Mouse (Mus musculus): ENCODE results near the gene Mrpl22. TPM values are rescaled to one million over a fixed set of nuclear protein-coding genes. Genes with fewer than 3 reads are reported as not detected.
"Not testable (repeated sequence)": the region's sequence is repeated elsewhere in the genome, so short reads cannot be mapped to it uniquely, and the experiment has no call there.

The Mrpl22 gene
- polyA plus RNA-seq, 1 experiment from 2014 or later: 96.2 TPM

- 98% methylated on average over 2 of the region's 2 CpGs for WGBS
- H3K4me3 ChIP-seq (ENCODE audit: low read depth, low read length); H3K36me3 ChIP-seq (ENCODE audit: control insufficient read depth, insufficient read depth, low read length); ATAC-seq (ENCODE audit: low read depth); H3K27ac ChIP-seq (ENCODE audit: low read depth, low read length); H3K4me1 ChIP-seq (ENCODE audit: control insufficient read depth, insufficient read depth, low read length); H3K9ac ChIP-seq (replicated peaks; ENCODE audit: low read depth, low read length); H3K9me3 ChIP-seq (ENCODE audit: control insufficient read depth, low read length); H3K27me3 ChIP-seq (ENCODE audit: control insufficient read depth, insufficient read depth, low read length); H3K4me2 ChIP-seq (ENCODE audit: low read depth, low read length): not testable (repeated sequence)
These were observed 56.6 kb downstream of the Mrpl22 start for GRCm38 (mm10) chr11:58228021-58228420.

Other genes with a start within 250 kb of the Mrpl22 start
- 23.4 and 23.7 TPM in 2 replicates for gene Larp1, start 162.6 kb upstream of the Mrpl22 start, polyA plus RNA-seq (2014; fragmentation: Nextera tagmentation; extraction: Ambion mirVana)
- not detected in 2 replicates for gene Gm12248, start 78.5 kb upstream of the Mrpl22 start, polyA plus RNA-seq (2014; fragmentation: Nextera tagmentation; extraction: Ambion mirVana)
- 107 and 112 TPM in 2 replicates for gene Cnot8, start 67.5 kb upstream of the Mrpl22 start, polyA plus RNA-seq (2014; fragmentation: Nextera tagmentation; extraction: Ambion mirVana)
- gene Gemin5, start 3.1 kb upstream of the Mrpl22 start, polyA plus RNA-seq (2014; fragmentation: Nextera tagmentation; extraction: Ambion mirVana): 14.9 and 15.6 TPM in 2 replicates
- gene Igtp, start 27.9 kb downstream of the Mrpl22 start, polyA plus RNA-seq (2014; fragmentation: Nextera tagmentation; extraction: Ambion mirVana): 0.68 and 1.8 TPM in 2 replicates
- gene Irgm2, start 28.0 kb downstream of the Mrpl22 start, polyA plus RNA-seq (2014; fragmentation: Nextera tagmentation; extraction: Ambion mirVana): 0.32 and 1.0 TPM in 2 replicates
- not detected in 2 replicates for gene 4930438A08Rik, start 103.1 kb downstream of the Mrpl22 start, polyA plus RNA-seq (2014; fragmentation: Nextera tagmentation; extraction: Ambion mirVana)
- gene Zfp692, start 135.4 kb downstream of the Mrpl22 start, polyA plus RNA-seq (2014; fragmentation: Nextera tagmentation; extraction: Ambion mirVana): 18.9 and 22.0 TPM in 2 replicates
- 44.4 and 44.5 TPM in 2 replicates for gene Zfp672, start 158.7 kb downstream of the Mrpl22 start, polyA plus RNA-seq (2014; fragmentation: Nextera tagmentation; extraction: Ambion mirVana)
- gene Sh3bp5l, start 159.1 kb downstream of the Mrpl22 start, polyA plus RNA-seq (2014; fragmentation: Nextera tagmentation; extraction: Ambion mirVana): 32.8 and 36.2 TPM in 2 replicates
- not detected in 2 replicates for gene Lypd8, start 207.4 kb downstream of the Mrpl22 start, polyA plus RNA-seq (2014; fragmentation: Nextera tagmentation; extraction: Ambion mirVana)
- not detected in 2 replicates for gene 1810065E05Rik, start 249.4 kb downstream of the Mrpl22 start, polyA plus RNA-seq (2014; fragmentation: Nextera tagmentation; extraction: Ambion mirVana)